Mouse (Mus musculus): Measurements from ENCODE around the gene Paqr3.

Gene Paqr3

GRCm38 (mm10) chr5:97085071-97085470, 26.3 kb downstream of the Paqr3 start:
- DNase-seq (ENCODE audit: low spot score in 2 of 2) = no peak

GRCm38 (mm10) chr5:97084541-97084940, 26.9 kb downstream of the Paqr3 start:
- no peak for DNase-seq (ENCODE audit: low spot score in 2 of 2)

GRCm38 (mm10) chr5:97083701-97084100, 27.7 kb downstream of the Paqr3 start:
- DNase-seq (ENCODE audit: low spot score in 2 of 2) = no peak

GRCm38 (mm10) chr5:97081481-97081880, 29.9 kb downstream of the Paqr3 start:
- peak in 1 of 2 experiments; percentile 3 for DNase-seq (ENCODE audit: low spot score in 2 of 2)

GRCm38 (mm10) chr5:97078641-97079040, 32.8 kb downstream of the Paqr3 start:
- DNase-seq (ENCODE audit: low spot score in 2 of 2) = no peak

GRCm38 (mm10) chr5:97077676-97078075, 33.7 kb downstream of the Paqr3 start:
- DNase-seq (ENCODE audit: low spot score in 2 of 2) = no peak

- DNase-seq (ENCODE audit: low spot score in 2 of 2) = no peak
These were observed 35.2 kb downstream of the Paqr3 start for GRCm38 (mm10) chr5:97076167-97076566.

GRCm38 (mm10) chr5:97075476-97076151, 35.8 kb downstream of the Paqr3 start:
- DNase-seq (ENCODE audit: low spot score in 2 of 2) = no peak

GRCm38 (mm10) chr5:97065746-97066145, 45.6 kb downstream of the Paqr3 start:
- DNase-seq (ENCODE audit: low spot score in 2 of 2) = no peak

GRCm38 (mm10) chr5:97062041-97062440, 49.4 kb downstream of the Paqr3 start:
- DNase-seq (ENCODE audit: low spot score in 2 of 2) = no peak

GRCm38 (mm10) chr5:97060864-97061263, 50.5 kb downstream of the Paqr3 start:
- DNase-seq (ENCODE audit: low spot score in 2 of 2) = no peak

- DNase-seq (ENCODE audit: low spot score in 2 of 2) = no peak
These were observed 54.5 kb downstream of the Paqr3 start for GRCm38 (mm10) chr5:97056791-97057450.

- no peak for DNase-seq (ENCODE audit: low spot score in 2 of 2)
These were observed 55.0 kb downstream of the Paqr3 start for GRCm38 (mm10) chr5:97056359-97056758.

GRCm38 (mm10) chr5:97055511-97056068, 55.8 kb downstream of the Paqr3 start:
- DNase-seq (ENCODE audit: low spot score in 2 of 2) = peak; percentile 25 to 46

- DNase-seq (ENCODE audit: low spot score in 2 of 2) = no peak
These were observed 56.6 kb downstream of the Paqr3 start for GRCm38 (mm10) chr5:97054801-97055200.

- no peak for DNase-seq (ENCODE audit: low spot score in 2 of 2)
These were observed 57.2 kb downstream of the Paqr3 start for GRCm38 (mm10) chr5:97054166-97054565.

GRCm38 (mm10) chr5:97048905-97049304, 62.5 kb downstream of the Paqr3 start:
- DNase-seq (ENCODE audit: low spot score in 2 of 2) = no peak

GRCm38 (mm10) chr5:97046680-97047079, 64.7 kb downstream of the Paqr3 start:
- DNase-seq (ENCODE audit: low spot score in 2 of 2) = no peak

GRCm38 (mm10) chr5:97045260-97045659, 66.1 kb downstream of the Paqr3 start:
- DNase-seq (ENCODE audit: low spot score in 2 of 2) = no peak
